Mouse (Mus musculus): ENCODE measurements around the gene Slc15a1.
A peak's percentile ranks its signal among the peaks of the same experiment; 100 is the strongest.

Gene Slc15a1

DNA sequence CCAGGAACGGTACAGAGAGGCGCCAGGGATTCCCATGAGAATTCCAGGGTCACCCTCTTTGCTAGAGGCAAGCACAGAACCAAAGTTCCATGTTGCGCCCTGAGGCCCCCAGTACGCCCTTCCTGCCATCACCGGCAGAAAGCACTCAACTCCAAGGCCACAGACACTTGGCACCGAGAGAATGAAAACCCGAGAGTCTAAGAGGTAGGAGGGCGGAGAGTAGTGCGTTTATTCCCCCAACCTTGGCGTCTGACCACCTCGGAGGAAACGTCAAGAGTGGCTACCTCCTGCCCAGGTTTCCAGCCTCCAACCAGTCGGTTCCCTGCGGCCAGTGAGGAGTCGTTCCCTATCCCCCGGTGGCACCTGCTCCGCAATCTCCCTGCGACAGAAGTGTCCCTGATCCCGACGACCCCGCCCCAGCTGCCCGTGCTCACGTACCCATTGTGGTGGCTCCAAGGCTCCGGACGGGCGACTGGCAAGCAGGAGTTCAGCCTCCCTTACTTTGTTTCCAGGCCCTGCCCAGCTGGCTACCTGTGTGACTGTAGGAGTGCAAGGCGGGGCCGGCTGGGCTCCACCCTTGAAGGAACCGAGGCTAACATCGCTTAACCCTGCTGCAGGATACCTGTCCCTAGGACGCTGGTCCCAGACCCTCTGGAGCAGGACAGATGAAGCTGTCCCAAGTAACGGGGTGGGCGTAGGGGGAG is at the start of gene Slc15a1:
Slc15a1 (minus strand) TSS at position 472 of the 704 bp plus-strand sequence.
- peak in 1 of 2 experiments; percentile 9 for DNase-seq (ENCODE audit: low spot score in 2 of 2)

DNA sequence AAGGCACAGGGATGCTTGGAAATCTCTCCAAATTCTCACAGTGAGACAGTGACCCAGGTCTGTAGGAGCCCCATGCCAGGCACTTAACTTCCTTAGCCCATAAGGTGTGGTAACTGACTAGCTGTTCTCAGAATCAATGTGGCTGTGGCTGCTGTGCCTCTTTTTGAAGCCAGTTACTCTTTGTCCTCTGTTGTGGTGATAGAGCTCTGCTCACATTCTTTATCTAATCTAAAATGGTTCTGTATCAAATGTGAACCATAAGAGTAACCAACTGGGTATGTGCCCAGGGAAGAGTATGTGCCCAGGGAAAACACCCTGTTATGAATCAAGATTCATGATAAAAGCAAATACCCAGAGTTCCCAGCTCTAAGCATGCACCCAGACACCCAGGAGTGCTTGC is 48.7 kb upstream of the Slc15a1 start:
- DNase-seq (ENCODE audit: low spot score in 2 of 2), result no peak

DNA sequence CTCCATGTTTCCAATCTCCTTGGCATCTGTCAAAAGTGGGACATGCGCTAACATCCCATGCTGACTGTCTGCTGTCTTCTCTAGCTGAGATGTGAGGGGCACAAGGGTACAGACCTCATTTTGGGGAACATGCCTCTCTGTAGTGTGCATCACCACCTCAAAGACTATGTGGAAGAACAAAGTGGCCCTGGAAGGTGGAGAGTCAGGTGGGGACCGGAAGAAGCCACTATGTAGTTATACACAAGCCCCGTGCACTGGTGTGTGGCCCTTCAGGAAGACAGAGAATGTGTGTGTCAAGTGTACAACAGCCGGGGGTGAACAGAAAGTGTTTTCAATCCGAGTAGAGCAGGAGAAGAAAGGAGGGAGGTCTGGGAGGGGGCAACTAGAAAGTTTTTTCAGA is 47.5 kb upstream of the Slc15a1 start:
- no peak for DNase-seq (ENCODE audit: low spot score in 2 of 2)

DNA sequence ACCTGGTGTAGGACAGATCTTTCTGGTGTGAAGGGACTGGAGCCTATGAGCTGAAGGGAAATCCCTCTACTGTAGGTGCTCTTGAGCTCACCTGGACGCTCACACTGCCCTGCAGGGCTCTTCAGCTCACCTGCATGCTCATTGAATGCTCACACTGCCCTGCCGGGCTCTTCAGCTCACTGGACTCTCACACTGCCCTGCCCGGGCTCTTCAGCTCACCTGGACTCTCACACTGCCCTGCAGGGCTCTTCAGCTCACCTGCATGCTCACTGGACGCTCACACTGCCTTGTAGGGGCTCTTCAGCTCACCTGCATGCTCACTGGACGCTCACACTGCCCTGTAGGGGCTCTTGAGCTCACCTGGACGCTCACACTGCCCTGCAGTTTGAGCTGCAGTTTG is 44.8 kb upstream of the Slc15a1 start:
- DNase-seq (ENCODE audit: low spot score in 2 of 2), result no peak

DNA sequence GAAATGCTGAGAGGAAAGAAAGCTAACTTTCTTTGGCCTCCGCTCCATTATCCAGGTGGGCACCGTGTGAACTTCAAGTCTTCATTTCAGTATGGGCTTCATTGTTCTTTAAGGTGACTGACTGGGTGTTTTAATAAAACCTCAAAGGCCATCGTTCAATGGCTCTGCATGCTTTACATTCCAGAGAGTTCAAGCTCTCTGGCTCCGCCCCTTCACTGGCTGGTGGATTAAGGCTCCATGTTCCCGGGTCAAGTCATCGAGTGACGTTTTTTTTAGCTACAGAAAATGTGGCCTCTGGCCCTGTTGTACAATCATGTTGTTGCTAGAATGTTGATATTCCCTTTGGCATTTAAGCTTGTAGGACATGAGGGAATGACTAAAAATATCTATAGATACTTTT is 42.7 kb upstream of the Slc15a1 start:
- DNase-seq (ENCODE audit: low spot score in 2 of 2), result no peak

DNA sequence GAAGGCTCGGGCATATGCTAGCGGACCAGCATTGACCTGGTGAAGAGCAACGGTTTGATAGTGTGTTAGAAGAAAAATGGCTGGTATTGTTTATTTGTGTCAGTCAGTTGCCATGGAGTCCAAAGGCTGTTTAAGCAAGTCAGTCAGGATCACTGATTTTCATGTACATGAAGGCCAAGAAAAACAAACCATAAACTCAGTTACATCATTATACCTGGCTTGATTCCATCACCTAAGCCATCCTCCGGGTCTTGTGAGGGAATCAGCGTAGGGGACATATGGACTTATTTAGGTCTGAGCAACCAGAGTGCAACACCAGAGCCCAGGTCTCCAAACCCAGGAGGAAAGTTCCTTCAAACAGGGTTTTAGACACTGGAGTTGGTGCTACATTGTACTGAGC is 41.6 kb upstream of the Slc15a1 start:
- no peak for DNase-seq (ENCODE audit: low spot score in 2 of 2)

DNA sequence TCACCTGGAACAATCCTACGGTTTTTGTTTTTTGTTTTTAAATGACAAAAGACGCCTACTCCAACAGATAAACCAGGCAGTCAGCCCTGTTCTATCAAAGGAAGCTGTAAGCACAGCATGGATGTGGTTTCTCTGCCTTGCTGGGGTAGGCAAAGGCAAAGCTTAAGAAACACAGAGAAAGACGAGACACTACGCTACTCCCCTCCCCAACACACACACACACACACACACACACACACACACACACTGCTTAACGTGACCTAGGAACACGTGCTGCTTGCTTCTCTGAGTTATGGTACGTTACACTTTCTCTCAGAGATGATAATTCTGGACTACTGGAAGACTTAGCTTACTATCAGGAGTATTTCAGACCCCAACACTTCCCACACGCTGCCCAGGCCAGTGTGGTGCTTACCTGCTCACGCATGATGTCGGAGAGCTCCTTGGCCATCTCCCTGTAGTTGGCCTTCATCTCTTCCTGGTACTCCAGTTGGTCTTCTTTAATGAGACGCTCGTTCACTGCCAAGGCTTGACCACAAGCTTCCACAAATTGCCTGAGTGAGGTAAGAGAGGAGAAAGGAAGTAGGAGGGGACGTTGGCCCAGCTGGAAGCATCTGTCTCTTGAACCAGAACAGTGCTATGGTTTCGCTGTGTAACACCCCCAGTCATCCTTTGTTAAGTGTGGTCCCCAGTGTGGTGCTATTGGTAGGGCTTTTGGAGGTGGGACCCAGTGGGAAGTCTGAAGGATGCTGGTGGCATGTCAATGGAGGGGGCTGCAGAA is 40.7 kb upstream of the Slc15a1 start:
- no peak for DNase-seq (ENCODE audit: low spot score in 2 of 2)

DNA sequence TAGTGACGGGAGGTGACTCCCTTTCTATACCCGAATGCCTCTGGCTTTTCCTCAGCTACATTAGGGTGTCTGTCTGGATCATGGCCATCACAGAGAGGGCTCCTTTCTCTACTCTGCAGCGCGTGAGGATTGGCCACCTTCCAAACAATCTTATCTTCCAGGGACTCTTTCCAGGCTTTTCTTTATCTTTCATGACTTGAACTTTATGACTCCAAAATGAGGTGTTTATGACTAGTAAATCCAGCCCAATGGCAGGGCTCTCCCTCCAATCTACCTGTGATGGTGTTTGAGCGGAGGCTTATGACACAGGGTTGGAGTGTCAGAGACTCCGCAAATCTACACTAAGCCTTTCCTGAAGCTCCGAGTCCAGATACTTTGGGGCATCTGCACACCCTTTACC is 36.2 kb upstream of the Slc15a1 start:
- DNase-seq (ENCODE audit: low spot score in 2 of 2), result no peak

DNA sequence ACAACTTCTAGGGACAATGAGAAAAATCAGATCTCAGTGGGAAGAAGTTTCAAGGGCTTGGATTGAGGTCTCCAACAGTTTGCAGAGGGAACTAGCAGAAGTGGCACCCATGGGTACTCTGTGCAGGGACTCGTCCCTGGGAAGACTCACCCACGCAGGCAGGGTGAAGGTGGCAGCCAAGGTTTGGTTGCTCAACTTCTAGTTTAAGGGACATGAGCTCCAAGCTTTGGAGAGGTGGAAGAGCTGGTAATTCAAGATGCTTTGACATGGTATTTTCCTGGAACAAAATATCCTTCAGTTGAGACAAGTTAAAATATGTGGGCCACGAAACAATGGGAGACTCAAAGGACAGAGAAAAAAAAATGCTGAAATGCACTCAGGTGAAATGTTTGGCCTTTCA is 29.4 kb upstream of the Slc15a1 start:
- no peak for DNase-seq (ENCODE audit: low spot score in 2 of 2)

DNA sequence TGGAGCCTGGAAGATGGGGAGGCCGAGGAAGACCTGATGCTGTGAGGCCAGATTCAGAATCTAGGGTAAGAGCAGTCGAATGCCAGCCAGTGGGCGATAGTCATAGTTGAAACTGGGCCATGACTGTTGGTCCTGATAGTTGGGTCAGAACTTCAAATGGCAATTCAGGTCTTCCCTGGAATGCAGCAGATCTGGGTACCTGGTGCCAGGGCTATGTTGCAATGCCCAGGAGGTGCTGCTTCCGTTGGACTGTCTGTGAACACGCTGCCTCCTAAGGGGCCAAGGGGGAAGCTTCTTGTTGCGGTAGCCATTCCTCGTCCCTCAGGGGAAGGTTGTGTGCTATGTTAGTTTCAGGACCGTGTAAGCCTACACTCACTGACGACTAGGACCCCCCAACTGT is 25.8 kb upstream of the Slc15a1 start:
- DNase-seq (ENCODE audit: low spot score in 2 of 2), result no peak

DNA sequence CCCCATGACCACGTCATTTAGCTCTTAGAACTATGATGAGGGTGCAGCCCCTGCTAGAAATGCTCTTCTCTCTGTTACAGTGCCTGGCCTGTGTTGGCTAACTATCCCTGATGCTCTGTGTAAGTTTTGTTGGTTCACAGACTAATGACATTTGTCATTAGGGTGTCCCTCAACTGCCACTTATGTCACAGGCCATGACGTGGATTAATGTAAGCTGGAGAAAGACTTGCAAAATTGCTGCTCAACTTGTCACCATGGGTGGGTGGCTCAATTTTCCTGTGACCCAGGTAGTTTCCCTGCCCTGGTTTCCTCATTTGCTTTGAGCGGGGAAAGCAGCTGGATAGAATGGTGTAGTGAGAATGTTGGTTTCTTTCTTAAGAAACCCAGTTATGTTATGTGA is 22.8 kb upstream of the Slc15a1 start:
- no peak for DNase-seq (ENCODE audit: low spot score in 2 of 2)

DNA sequence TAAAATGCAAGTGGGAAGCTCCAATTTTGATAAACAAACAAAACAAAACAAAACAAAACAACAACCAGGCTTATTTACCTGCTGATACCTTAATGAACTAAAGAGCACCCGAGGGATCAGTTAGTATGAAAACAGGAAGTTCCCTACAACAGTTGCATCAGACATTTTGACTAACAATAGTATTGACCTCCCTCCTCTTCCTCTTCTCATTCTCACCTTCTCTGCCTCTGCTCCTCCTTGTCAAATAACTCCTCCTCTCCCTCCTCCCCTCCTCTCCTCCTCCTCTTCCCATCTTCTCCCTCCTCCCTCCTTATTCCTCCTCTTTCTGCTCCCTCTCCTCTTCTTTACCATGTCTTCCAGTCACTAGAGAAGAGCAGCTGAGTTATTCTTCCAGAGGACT is 22.1 kb upstream of the Slc15a1 start:
- DNase-seq (ENCODE audit: low spot score in 2 of 2), result no peak

DNA sequence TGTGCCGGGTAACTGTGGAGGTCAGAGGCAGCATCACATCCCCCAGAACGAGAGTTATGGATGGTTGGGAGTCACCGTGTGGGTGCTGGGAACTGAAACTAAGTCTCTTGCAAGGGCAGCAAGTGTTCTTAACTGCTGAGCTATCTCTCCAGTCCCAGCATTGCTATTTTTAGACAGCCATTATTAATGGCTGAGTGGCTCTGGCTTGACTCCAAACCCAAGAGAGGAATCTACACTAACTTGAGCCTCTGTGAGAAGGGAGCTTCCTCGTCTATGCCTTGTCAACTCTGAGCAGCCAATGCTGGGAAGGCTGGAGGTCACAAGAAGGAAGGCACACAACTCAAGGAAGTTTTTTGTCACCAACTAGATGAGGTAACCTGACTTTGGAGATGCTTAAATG is 16.7 kb upstream of the Slc15a1 start:
- no peak for DNase-seq (ENCODE audit: low spot score in 2 of 2)

DNA sequence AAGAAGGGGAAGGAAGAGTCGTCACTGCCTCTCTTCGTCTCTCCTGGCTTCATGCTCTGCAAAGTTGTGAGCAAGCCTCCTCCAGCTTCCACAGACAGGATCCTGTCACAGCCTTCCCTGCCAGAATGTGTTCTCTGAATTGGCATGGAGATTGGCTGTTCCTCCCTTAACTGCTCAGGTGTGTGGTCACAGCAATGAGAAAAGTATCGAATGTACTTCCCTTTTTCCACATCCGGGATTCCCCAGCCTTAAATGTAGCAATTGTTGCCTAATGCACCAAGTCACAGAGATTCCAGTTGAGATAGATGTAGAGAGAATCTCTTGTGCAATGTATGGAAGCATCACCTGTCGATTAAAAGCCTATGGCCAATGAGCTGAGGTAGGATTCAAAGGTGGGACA is 11.8 kb upstream of the Slc15a1 start:
- no peak for DNase-seq (ENCODE audit: low spot score in 2 of 2)

DNA sequence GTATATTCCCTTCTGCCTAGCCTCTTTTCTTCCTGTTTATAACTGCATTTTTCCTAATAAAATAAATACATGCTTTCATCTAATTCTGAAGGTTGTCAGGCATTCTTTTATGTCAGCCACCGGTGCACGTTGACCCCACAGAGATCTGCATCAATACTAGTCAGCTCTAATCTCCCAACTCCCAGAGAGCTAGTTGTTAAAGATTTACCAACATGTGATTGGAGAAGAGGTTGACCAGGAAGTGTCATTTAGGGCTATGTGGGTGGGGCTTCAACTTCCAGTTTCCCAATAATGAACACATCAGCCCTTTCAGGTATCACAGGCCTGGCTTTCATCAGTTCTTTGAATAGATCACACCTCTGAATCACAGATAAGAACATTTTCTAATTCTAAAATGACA is 3.9 kb upstream of the Slc15a1 start:
- DNase-seq (ENCODE audit: low spot score in 2 of 2), result no peak

DNA sequence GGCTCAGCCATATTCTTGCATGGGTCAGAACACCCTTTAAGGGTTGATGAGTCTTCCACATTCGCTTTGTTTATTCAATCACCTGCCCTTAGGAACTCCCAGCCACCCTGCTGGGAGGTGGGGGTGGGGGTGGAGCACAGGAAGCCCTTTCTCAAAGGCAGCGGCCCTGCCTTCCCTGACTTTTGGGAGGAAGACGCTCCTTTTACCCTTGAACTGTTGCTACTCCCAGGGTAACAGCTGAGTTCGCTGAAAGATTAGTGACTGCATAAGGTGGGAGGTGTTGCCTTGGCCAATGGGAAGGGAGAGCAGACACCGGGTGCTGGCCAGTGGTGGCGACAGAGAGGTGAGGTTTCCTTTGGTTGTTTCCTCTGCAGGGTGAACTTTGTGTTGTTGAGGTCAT is 1.3 kb upstream of the Slc15a1 start:
- no peak for DNase-seq (ENCODE audit: low spot score in 2 of 2)

DNA sequence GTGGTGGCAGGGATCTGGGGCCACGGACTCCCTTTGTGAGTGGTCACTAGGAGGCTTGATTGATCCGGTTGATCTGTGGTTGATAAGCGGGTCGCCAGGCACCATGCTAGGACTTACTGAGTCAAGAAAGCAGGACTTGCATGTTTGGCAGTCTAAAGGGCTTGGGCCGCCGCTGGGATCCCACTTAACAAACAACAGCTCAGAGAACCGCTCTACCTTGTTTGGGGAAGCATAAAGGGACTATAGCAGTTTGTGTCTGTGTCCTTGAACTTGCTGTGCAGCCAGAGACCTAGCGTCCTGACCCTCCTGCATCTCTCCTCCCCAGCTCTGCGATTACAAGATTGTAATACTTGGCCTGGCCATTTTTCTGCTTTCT is 421 bp upstream of the Slc15a1 start:
- DNase-seq (ENCODE audit: low spot score in 2 of 2), result no peak

DNA sequence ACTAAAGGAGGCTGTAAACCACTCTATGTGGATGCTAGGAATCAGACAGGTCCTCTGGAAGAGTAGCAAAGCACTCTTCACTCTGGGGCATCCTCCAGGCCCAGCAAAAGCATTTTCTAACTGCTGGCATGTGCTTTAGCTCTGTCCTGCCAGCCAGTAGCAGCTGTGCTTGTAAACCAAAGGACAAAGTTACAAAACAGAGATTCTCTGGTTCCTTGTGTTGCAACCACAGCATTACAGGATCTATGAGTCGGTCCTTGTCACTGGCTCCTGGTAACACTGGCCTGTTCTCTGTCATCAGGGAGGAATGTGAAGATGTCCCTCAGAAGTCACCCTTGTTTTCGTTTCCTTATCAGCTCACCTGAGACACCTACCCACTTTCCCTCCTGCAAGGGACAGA is 4.5 kb downstream of the Slc15a1 start:
- DNase-seq (ENCODE audit: low spot score in 2 of 2), result no peak

DNA sequence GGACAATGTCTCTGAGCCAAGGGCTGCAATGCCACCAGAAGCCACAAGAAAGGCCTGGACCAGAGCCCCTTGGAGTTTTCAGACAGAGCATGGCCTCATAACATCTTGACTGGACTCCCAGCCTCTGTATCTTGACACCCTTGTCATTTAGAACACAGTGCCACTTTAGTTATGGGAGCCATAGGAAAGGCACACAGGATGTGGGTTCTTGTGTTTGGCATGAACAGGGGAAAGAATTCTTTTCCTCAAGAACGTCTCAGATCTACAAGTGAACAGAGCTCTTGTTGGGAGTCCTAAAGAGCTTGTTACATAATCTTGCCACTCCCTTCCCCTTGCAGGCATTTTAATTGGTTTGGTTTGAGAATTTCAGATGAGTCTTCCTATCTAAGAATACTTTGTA is 5.3 kb downstream of the Slc15a1 start:
- no peak for DNase-seq (ENCODE audit: low spot score in 2 of 2)

DNA sequence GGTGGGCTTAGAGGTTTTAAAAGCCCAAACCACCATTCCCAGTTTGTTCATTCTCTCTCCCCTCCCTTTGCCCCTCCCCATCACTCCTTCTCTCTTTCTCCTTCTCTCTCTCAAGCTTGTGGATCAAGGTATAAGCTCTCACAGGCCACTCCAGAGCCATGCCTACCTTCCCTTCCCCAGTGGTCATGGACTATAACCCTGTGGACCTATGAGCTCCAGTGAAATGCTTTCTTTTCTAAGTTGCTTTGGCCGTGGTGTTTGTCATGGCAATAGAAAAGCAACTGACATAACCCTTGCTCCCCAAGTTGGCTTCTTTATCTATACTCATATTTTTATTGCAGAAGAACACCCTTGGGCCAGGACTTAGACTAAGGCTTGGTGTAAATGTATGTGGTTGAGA is 7.3 kb downstream of the Slc15a1 start:
- DNase-seq (ENCODE audit: low spot score in 2 of 2), result no peak

DNA sequence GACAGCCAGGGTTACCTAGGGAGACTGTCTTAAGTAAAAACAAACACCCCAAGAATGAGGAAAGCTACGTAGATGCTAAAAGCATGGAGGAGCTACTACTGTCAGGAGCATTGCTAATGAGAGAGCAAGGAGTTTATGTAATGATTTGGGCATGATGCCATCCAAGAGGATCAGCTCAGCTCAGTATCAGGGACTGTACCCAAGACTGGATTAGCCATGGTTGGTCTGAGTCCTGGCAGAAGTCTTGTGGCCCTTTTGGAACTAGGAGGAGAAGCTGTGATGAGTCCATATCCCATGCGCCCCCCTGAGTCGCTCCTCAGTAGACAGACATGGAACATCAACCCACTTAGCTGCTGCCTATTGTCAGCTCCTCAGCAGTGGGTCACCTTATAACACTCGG is 9.3 kb downstream of the Slc15a1 start:
- no peak for DNase-seq (ENCODE audit: low spot score in 2 of 2)

DNA sequence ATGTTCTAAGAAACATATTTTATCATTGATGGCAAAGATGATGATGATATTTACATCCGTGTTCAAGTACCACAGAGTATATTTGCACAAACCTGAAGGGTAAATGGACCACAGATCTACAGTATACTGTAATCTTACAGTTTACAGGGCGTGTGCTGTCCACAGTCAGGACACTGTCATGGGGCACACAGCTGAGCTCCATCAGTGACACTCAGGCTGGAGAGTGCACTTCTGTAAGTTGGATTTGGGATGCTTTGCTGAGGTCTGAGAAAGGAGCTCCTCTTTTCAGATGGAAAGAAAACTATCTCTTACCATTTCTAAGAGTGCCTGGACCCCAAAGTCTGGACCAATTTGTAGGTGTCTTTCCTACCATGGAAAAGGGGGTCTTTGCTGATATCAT is 9.9 kb downstream of the Slc15a1 start:
- DNase-seq (ENCODE audit: low spot score in 2 of 2), result no peak

DNA sequence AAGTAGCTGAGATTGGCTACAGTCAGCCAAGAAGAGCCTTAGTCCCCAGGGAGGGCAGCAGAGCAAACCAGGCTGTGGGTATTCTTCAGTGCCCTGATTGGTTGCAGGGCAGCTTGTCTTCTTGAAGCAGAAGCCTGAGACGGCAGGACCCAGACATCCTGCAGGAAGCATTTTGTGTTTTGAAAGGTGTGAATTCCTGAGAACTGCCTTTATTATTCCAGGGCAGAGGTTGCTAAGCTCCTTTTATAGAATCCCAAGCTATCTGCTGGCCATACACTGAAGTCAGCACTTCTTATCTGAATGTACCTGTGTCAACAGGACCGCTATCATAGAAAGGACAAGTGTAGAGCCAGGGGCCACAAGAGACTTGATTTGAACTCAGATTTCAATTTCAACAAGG is 10.8 kb downstream of the Slc15a1 start:
- no peak for DNase-seq (ENCODE audit: low spot score in 2 of 2)

DNA sequence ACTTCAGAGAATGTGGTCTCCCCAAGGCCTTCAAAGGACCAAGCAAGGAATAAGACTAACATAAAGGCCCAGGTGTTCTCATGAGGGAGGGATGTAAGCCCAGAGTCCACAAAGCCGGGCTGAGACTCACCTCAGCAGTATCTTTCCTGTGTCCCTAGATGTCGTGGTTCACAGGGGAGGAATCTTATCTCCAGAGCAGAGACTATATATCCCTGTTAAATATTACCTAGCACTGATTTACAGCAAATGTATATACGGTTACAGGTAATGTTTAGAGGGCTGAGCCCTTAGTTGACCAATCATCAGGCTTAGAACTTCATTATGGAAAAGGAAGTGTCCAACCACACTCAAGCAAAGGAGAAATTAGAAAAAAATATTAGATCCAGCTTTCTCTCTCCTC is 11.3 kb downstream of the Slc15a1 start:
- DNase-seq (ENCODE audit: low spot score in 2 of 2), result no peak
